Mouse (Mus musculus): ENCODE measurements around the gene Eya4.

The Eya4 gene

DNA sequence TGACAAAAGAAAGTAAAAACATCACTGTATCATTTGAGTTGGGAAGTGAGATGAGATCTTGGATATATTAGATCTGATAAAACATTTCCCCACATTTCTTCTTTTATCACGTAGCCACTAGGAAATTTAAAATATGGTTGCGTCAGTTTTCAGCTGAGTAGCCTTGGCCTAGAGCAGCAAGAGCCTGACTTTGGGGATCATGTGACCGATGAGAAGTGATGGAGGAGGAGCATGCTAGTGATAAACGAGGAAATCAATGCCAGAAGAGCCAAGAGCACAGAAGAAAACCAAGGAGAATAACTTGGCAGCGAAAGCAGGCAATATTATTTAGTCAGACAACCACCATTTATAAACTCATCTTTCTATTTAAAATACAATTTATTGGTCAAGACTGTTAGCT is 119.7 kb downstream of the Eya4 start:
- CTCF ChIA-PET = no interaction called here

DNA sequence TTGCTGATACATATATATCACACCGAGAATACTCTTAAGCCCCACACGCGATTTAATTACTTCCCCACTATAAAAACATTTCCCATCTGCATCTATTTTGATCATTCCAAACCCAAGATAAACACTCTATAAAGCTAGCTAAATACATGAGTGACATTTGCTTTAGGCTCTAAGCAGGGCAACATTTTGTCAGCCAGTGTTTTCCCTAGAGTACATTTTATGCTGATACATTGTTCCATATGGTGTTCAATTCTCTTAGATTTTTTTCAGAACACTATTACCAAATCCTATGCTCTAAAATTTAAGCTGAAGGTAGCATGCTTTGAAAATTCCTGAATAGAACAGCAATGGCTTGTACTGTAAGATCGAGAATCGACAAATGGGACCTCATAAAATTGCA is 127.2 kb downstream of the Eya4 start:
- CTCF ChIA-PET = no interaction called here

DNA sequence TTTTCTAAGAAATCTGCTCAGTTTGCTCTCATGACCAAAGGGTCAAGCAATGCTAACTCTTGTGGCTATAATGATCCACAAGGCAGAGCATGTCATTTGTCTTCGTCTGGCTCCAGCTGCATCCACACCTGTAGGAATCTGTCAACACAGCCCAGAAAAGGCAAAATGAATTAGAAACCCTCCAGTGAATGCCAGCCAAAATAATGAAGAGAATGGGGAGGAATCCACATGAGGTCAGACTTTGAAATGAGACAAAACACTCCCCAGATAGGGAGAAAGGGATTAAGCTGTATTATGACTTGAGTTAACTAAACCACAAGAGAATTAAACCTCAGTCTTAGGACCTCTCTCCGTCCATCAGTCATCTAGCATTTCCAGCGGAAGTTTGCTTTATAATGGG is 130.2 kb downstream of the Eya4 start:
- CTCF ChIA-PET = no interaction called here

DNA sequence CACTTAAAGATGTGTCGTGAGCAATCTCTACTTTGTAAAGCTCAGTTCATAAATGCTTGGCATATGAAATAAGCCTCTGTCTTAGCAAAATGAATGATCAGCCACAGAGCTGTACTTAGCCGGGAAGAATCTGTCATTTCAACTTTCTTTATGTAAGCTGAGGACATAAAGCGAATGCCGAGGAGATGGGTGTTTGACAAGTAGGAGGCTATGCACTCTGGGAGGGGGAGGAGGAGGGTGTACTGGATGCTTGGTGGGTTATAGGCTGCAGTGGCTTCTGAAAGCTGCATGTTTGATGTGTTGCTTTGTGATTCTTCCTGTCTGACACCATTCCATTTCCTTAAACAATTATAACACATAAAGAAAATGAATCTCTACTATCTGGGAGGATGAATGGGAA is 133.8 kb downstream of the Eya4 start:
- CTCF ChIA-PET = no interaction called here

DNA sequence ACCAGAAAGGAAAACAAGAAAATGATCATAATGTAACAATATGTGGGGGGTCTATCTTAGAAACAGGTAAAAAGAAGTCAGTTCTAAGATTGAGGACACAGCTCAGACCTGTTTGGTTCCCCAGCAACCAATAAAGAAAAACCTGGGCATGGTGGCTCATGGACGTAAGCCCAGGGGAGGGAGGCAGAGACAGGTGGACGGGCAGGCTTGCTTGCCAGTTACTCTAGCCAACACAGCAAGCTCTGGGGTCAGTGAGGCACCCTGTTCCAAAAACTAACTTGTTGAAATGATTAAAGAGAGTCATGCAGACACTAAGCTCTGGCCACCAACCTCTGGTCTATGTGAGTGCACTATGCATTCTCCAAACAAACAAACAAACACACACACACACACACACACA is 139.2 kb downstream of the Eya4 start:
- CTCF ChIA-PET = no interaction called here

DNA sequence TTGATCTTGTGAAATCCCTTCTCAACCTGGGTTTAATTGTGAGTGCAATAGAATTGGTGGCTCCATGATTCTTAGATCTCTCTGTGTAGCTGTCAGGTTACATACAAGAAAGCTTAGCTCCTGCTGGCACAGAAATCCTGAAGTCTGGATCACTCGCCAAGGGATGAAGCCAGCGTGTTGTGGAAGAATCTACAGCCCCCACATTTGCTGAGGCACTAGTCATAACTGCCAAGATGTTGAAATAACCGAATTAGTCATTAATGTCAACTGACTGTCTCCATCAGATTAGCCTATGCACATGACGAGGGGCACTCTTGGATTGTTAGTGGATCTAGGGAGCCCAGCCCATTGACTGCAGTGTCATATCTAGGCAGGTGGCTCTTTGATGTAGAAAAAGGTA is 146.7 kb downstream of the Eya4 start:
- CTCF ChIA-PET = no interaction called here

DNA sequence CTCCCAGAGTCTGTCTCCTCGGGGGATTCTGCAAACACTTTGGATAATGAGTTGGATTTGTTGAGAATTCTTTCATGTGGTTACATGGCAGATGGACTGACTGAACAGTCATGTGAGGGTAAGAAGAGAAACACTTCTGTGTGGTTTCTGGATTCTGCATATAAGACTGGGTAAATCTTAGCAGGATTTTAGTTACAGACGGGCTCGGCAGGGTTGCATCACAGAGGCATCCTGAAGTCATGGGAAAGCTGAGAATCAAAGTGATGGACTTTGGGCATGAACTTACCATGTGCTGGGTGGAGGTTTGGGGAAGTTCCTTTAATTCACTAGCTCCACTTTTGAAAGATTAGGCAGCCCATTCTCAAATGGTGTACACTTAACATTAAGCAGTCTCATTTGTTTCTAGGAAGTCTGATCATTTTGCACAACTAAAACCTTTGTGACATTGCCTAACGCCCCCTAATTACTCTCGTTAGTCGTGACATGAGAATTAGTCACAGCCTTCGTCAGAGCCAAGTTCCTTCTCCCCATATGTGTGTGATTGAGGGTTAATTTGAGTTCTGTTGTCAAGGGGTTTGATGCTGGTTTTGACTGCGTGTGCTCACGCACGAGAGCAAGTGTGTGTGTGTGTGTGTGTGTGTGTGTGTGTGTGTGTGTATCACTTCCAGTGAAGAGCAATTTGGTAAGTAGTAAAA is 147.3 kb downstream of the Eya4 start:
- CTCF ChIA-PET = no interaction called here

DNA sequence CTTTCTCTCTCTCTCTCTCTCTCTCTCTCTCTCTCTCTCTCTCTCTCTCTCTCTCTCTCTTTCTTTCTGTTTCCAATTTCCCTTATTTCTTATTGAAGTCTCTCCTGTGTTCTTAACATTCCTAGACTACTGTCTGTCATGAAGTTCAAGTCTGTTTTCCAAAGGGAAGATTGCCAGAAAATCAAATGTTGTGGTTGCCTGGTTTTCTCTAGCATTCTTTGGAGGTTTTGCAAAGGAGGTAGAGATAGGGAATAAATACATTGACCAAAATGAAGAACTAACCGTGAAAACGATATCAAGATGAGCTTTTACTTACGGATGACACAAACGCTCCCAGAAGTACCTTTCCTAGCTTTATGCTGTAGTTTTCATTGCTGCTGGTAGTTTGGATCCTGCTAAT is 148.0 kb downstream of the Eya4 start:
- CTCF ChIA-PET = no interaction called here

DNA sequence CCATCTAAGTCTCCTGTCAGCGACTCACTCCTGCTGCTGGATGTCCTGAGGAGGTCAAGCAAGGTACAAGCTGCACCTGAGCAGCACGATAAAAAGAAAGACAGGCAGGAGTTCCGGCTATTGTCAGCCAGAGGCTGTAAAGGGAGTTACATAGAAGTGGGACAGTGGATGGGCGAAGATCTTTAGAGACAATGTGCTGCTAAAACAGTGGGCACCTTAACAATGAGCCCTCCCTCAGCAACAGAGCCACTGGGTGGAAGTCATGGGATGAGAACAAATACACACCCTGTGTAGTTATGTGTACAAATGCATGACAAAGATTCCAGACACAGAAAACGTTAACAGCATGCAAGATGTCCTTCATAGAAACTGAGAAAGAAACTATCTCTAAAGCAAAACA is 152.3 kb downstream of the Eya4 start:
- CTCF ChIA-PET = no interaction called here

DNA sequence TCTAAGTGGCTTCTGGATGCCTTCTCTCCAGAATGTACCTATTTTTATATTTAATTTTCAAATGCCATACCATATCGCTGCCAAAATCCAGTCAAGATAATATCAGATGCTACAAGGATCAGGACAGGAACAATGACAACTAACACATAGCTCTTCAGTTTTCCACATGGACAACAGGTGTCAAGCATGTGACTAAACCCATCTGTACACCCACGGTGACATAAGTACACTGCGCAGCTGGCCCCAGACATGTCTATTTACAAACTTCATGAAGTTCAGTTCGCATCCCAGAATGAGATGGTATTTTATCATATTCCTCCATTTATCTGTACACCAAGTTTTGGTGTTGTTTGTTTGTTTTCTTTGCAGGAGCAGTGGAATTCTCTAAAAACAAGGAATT is 154.2 kb downstream of the Eya4 start:
- CTCF ChIA-PET = no interaction called here

DNA sequence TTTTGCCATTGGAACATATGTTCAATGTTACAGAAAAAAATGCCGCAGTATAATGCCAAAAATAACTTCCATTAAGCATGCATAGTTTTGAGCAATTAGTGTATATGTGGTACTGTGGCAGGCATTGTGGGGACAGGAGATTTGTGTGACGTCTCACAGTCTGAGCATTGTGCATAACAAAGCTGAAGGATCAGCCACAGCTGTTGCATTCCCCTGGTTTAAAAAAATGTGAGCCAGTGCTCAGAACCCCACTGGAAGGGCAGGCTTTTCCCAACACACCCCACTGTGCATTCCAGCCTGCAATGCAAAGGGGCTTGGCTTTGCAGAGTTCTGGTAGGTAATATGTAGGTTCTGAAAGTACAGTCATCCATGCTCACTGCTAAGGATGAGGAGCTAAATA is 155.2 kb downstream of the Eya4 start:
- CTCF ChIA-PET = no interaction called here

DNA sequence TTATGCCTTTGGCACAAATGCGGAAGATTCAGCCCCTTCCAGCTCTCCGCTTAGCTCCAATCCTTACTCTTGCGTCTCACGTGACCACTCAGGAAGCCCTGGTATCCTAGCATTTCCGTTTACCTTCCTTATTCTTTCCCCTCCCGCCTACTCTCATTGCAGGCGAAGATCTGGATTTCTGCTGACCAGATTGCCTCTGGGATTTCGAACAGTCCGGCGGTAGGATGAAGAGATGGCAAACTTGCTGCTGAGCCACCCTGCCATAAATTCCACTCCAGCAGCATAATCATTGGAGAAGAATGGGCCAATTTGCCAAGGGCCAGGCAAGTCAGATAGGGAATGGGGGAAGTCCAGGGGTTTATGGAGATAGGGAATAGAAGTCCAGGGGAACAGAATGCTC is 160.8 kb downstream of the Eya4 start:
- CTCF ChIA-PET = no interaction called here

DNA sequence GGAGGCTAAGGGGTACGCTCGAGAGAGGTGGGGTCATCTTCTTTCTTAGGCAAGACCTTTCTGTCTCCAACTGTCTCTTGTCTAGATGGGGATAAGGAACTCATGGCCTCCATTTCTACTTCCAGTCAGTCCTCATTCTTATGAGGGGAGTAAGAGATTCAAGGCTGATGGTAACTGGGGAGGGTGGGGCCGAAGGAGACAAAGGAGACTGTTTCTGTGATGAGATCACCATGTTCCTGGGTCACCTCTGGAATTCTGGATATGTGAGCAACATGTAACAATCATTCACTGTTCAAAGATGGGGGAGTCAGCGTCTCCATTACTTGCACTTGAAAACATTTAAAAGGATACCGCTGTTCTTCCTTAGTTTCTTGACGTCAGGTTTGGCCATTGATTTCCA is 165.2 kb downstream of the Eya4 start:
- CTCF ChIA-PET = no interaction called here

DNA sequence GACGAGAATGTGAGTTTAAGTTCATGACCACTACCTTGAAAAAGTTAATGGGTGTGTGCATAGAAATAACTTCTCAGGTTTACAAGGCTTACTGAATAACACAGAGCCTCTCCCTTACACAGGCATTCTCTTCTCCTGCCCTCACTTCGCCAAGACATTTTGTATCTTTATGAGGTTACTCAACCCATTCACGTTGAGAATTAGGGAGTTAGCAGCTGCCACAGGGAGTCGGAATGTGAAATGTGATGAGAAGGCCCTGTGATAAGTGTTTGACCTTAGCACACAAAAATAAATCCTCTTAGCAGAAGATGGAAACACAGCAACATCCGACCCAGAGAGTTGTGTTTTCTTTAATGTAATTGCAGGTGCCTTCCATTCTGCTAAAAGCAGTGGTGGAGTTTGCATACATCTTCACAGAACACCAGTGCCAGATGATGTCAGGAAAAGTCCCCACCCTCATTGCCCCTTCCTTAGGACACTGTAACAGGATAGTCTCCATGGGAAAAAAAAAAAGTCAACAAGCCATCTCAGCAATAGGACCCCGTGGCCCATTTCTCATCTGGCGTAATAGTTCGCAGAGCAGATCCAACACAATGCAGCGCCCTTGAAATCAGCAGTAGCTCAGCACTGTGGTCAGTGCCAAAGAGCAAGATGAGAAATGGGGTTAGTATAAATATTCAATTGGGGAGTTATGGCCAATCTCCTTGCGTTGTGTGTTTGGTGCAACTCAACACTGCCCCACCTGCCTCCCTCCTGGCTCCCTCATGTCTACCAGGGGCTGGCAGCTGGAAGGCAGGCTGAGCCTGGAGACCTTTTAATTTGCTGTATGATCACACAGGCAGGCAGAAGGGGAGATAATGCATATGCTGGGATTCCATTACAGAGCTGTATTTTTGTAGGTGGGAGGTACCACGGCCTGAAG is 168.8 kb downstream of the Eya4 start:
- CTCF ChIA-PET = no interaction called here

DNA sequence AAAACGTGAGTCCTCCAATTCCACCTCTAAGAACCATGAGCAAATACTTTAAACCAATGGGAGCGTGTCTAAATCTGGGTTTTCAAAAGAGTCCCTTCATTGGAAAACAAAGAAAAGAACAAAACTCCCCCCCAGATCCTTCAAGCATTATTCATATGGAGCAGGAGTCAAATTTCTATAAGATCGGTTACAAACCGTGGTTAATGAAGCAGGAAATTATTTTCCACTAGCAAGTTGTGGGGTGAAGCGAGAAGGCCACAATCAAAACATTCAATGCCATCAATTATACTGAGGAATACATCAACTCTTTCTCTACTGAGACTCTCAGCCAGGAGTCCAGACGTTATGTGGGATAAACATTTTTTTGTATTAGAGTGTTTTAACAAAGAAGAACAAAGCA is 171.3 kb downstream of the Eya4 start:
- CTCF ChIA-PET = no interaction called here

DNA sequence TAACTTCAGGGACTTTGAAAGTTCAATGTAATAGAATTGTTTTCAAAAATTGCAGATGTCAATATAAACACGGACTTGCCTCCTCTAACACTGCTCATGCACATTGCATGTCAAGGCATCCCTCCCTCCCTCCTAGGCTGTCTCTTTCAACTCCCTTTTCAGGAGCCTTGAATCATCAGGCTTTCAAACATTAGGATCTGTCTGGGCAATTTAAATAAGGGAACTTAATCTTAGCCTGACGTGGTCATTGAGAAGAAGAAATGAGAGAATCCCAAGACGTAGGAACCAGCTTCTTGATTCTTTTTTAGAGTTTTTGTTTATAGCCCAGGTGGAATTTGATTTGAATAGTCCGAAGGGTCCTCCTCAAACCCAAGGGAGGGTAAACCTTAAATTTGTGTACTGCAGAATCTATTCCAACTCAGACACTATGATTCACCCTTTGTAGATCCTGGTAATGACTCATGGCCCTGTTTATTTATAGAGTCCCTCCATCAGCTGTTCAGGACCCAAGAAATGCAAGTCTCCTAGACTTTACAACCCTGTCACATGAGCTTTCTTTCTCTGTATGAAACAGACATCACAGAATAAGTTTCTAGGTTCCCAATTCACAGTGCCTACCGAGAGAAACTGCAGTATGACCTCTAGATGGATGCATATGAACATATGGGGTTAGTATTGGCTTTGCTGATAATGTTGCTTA is 173.1 kb downstream of the Eya4 start:
- CTCF ChIA-PET = no interaction called here

DNA sequence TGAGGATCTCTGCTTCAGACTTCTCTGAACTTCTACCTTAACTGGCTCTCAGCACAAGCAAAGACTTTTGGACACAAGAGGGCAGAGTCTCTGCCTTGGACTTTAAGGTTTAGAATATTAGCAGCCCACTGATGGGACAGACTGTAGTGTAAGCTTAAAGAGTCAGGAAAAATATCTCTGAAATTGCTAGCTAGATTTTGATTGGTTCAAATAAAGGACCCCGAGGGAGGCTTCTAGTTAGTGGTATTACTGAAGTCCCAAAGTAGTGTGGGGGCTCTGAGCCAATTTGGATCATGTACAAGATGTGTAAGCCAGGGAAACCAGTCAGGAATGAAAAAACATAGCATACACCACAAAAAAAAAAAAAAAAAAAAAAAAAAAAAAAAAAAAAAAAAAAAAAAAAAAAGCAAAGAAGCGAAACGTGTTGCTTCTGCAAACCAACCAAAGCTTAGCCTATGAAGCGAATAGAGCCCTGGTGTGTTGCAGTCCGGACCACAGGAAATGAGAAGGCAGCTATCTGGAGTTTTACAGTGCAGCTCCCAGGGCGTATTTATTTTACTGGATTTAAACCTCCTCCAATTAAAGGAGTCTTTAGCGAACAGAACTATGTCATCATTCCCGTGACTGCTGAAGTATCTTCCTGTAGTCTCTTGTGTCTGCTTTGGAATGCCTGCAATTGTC is 173.8 kb downstream of the Eya4 start:
- CTCF ChIA-PET = no interaction called here

DNA sequence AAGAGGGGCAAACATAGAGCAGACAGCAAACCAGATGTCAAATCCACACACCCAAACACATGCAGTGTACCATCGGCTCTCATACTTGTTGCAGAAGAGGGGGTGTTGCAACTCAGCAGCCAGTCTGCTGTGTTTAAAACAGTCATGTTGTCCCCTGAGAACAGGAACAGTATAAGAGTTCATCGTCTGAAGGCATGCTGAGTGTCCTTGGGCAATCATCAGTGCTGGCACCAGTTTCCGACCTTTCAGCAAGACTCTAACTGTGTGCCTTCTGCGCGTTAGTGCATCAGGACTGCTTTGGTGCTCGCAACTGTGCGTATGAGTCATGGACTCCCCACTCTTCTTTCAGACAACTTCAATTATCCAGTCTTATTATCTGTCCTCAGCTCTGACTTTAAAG is 179.0 kb downstream of the Eya4 start:
- CTCF ChIA-PET = no interaction called here

DNA sequence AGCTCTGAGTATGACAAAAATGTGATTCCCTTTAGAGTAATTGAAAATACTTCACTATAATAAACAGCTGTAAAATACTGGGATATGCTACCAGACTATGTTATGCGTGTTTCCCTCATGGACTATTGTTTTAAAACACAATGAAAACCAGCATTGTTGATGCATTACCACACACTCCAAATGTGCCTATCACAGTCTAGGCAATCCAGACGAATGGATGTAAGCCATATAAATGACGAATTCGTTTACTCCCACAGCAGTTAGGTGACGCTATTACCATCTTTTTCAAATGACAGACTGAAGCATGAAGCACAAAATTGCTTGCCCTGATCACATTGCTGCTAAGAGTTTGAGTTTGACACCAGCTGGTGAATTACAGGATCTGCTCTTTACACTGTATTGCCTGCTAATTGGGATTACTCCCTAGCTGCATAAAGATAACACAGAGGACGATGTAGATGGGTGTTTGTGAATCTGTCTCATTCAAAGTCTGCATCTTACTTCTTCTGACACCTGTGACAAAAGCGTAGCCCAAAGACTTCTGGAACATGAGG is 185.4 kb downstream of the Eya4 start:
- CTCF ChIA-PET = no interaction called here

DNA sequence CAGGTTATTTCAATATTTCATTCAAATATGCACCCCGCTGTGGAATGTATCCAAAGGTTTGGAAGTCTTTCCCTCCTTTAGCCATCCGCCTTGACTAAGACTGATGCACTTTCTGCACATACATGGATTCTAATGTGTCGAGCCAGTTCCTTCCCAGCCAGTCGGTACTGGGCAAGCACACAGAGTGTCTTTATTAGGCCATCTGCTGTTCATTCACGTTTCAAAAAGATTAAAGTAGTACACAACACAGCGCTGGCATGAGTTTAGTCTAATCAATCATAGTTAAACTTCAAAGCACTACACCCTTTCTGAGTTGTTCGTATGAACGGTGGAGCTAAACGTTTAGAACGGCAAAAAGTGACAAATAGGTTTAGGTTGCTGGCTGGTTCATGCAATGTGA is 190.7 kb downstream of the Eya4 start:
- CTCF ChIA-PET = no interaction called here

DNA sequence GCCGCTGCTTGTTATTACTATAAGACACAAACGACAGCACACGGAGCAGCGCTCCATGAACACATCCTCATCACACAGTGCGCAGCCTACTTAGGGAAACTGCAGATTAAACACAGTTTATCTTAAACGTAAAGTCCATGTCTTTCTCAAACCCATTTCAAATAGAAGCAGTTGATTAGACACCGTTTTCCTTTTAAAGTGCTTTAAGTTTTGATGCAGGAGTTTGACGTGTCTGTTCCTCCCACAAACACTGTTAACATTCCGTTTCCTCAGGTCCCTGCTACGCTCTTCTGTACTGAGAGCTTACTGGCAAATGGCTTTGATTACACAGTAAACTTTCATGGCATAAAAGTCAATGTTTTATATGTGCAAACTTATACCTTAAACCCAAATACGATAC is 191.4 kb downstream of the Eya4 start:
- CTCF ChIA-PET = no interaction called here

DNA sequence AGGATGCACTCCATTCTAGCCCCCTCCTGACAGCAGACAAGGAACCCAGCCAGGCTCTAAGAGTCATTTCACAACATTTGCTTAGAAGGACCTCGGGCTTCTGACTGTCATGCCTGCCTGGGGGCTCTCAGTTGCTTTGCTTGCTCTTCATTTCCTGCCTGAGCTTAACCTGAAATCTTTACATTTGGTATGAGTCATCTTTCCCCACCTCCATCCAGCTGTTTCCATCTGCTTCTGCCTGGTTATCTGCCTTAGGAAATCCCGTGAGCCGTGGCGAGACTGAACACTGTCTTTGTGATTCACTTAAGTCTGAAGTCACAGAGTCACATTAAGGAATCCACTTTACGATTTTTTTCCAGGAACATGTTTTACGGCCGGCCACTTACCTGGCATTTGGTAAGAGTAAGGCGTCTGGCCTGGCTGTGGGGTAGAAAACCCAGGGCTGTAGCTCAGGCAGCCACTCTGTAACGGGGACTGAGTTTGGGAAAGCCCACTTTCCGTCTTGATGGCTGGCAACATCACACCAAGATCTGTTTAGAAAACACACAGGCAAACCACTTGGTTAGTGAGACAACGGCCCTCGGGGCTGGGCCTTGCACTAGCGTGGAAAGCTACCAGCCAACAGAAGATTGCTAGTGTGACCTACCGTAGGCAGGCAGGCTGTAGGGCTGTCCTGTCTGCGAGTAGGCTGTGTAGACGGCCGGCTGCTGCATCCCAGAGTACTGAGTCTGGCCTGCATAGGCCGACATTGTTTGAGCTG is 193.5 kb downstream of the Eya4 start:
- CTCF ChIA-PET = no interaction called here
